Mouse (Mus musculus) kidney, adult 2 months (tissue): ENCODE measurements around the gene Ppfia3.

Experiments used
- CTCF ChIP-seq: fragments of 200-500 bp; conservative IDR thresholded peaks from 2 replicates; pipeline ENCODE4 v1.5.1; 2011; ENCODE audit warnings: low read depth, mild to moderate bottlenecking, control low read depth, low read length, moderate library complexity, mixed read lengths; ENCODE audit not compliant: insufficient read depth, insufficient read length
- POLR2A ChIP-seq: fragments of 200-500 bp; IDR thresholded peaks from one replicate; pipeline ENCODE4 v1.6.1; 2011; ENCODE audit warnings: low read depth, low read length, control low read depth

DNA sequence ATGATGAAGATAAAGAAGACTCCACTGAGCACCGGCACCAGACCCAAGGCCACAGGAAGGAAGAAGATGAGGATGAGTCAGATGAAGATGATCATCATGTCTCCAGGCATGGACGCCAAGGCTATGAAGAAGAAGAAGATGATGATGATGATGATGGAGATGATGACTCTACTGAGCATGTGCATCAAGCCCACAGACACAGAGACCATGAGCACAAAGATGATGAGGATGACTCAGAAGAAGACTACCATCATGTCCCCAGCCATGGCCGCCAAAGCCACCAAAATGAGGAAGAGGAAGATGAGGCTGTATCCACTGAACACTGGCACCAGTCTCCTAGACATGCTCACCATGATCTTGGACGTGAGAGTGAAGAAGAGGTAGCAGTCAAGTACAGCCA is 30.5 kb downstream of the Ppfia3 start:
- TF ChIP-seq CTCF (no peak), POLR2A (no peak)
